Mouse (Mus musculus) urinary bladder, adult 2 months (tissue): ENCODE measurements around the gene 4931406C07Rik. TPM values are rescaled to one million over a fixed set of nuclear protein-coding genes. Genes with fewer than 3 reads are reported as not detected.
"Not testable (repeated sequence)": the region's sequence is repeated elsewhere in the genome, so short reads cannot be mapped to it uniquely, and the experiment has no call there.

Experiments
- DNase-seq: peaks from one replicate; pipeline ENCODE4 v3.0.0; 2022; ENCODE audit warnings: low spot score
- polyA plus RNA-seq: library from polyadenylated mRNA; depleted of rRNA; stranded (reverse); fragments of >200 nt; gene quantifications from 2 replicates; pipeline ENCODE4 v1.2.3, GENCODE M21; 2012; rRNA removed

Gene 4931406C07Rik
- 50.2 and 50.7 TPM in 2 replicates for polyA plus RNA-seq

DNA sequence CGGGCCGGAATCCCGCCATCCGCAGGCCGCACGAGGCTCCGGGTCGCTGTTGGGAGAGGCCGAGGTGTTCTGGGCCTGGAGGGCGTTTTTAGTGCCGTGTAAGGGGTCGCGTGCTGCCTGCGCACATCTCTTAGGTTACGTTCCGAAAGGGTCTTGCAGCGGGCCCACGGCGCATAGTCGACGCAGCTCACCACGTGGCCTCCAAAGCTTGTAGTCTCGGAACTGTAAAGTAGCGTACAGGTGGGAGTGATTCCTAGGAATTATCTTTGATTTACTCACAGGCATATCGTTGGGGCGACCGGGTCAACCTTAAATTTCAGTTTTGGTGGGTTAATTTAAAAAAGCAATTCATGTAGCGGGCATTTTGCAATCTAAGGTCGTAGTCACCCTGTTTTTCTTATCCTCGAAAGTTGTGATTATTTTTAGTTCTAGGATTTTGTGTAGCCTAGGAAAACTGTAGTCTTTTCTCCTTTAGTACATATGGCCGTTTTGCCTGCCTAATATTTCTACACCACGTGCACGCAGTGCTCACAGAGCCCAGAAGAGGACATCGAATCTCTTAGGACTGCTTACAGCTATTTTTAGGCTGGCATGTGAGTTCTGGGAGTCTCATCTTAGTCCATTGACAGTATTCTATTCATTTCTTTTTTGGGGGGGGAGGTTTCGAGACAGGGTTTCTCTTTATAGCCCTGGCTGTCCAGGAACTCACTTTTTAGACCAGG, at the start of gene 4931406C07Rik:
Gene 4931406C07Rik, minus strand, starts transcription at position 51 of the 722 bp plus-strand sequence.
- DNase-seq: no peak

- no peak for DNase-seq
Observed at GRCm38 (mm10) chr9:15349925-15350324, 43.7 kb upstream of the 4931406C07Rik start.

GRCm38 (mm10) chr9:15337776-15338175, 31.5 kb upstream of the 4931406C07Rik start:
- no peak for DNase-seq

DNA sequence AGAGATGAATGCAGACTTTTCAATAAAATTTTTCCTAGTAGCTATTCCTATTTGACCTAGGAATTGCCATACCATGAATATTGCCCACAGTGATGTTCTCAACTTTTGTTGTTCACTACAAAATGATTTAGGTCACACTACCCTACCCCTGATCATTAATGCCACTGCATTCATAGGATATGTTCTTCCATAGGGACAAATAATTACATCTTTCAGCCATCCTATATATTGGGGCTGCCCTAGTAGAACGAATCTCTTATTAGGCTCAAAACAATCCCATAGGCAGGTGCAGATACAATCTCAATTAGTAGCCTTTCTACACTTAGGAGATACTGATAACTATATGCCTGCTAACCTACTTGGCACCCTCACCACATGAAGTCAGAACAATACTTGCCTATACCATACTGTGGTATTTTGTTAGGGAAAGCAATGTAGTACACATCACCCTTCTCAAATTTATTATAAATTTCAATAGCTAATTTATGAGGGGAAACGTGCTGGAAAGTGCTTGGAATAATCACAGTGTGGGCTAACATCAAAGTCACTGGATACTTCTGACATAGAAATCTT, 12.0 kb upstream of the 4931406C07Rik start:
- DNase-seq: no peak

- no peak for DNase-seq
Observed at GRCm38 (mm10) chr9:15317223-15318169, 11.2 kb upstream of the 4931406C07Rik start.

GRCm38 (mm10) chr9:15316296-15316695, 10.0 kb upstream of the 4931406C07Rik start:
- DNase-seq: not testable (repeated sequence)

GRCm38 (mm10) chr9:15314619-15315018, 8.4 kb upstream of the 4931406C07Rik start:
- DNase-seq: no peak

GRCm38 (mm10) chr9:15313633-15314032, 7.4 kb upstream of the 4931406C07Rik start:
- no peak for DNase-seq

DNA sequence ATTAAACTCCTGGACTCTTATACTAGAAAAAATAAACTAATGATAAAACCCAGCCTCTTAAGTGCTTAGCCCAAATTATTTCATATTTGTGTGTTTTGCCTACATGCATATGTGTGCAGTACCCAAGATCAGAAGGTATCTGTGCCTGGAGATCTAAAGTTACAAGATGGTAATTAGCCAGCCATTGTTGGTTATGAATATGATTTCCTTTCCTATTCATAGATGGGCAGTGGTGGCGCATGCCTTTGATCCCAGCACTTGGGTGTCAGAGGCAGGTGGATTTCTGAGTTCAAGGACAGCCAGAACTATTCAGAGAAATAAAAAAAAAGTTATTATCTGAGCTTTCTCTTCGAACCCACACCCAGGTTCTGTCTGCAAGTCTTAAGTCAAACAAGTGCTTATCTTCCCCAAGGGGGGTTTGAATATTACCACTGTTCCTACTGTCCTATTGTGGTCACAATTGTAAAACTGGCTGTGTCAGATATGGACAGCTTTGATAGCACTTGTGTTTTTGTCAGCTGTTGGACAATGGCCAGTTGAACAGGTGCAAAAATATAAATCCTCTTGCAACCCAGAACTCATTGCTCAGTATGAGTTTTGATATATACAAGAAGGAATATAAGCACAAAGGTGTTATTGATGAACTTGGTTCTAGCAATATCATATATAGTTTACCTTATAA, 5.9 kb upstream of the 4931406C07Rik start:
- no peak for DNase-seq

GRCm38 (mm10) chr9:15310179-15310578, 3.9 kb upstream of the 4931406C07Rik start:
- no peak for DNase-seq

GRCm38 (mm10) chr9:15309425-15309824, 3.2 kb upstream of the 4931406C07Rik start:
- no peak for DNase-seq

DNA sequence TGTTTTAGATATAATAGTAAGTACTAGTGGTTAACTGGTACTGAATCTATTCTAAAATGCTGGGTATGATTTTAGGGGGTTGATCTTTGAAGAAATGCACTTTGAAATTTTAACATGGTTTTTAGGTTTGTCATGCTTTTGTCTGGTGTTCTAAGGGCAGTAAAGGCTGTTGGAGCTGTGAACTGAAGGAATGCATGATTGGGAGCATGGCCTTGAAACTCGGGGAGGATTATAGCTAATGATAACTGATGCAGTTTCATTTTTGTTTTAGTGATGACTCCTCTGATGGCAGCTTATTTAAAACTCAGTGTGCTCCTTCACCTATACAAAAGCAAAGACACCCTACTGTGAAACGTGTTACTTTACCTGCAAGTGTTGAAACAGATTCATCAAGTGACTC, 2.0 kb upstream of the 4931406C07Rik start:
- no peak for DNase-seq

GRCm38 (mm10) chr9:15307257-15307656, 1.0 kb upstream of the 4931406C07Rik start:
- DNase-seq: no peak

- peak; percentile 96 for DNase-seq
Observed at GRCm38 (mm10) chr9:15305503-15306397, 498 bp downstream of the 4931406C07Rik start, which contains the start of gene Taf1d. TSS of gene Taf1d (plus strand) at chr9:15306214.

- DNase-seq: no peak
Observed at GRCm38 (mm10) chr9:15302881-15303280, 3.4 kb downstream of the 4931406C07Rik start.

- DNase-seq: not testable (repeated sequence)
Observed at GRCm38 (mm10) chr9:15302006-15302405, 4.2 kb downstream of the 4931406C07Rik start.

DNA sequence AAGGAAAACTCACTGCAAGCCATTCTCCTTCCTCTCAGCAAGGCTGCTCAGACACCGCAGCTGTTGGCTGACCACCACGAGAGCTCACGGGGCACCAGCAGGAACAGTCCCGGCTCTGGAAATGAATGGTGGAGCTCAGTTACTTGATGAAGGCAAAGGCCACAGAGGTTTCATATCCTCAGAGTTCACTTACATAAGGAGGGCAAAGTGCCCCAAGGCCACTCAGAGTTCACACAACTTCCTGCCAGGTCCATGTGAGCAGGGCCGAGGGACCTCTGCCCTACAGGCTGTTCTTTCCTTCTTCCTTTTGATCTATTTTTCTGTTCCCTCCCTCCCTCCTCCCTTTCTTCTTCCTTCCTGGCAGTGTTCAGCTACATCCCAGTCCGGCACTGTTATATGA, 4.8 kb downstream of the 4931406C07Rik start:
- DNase-seq: no peak

DNA sequence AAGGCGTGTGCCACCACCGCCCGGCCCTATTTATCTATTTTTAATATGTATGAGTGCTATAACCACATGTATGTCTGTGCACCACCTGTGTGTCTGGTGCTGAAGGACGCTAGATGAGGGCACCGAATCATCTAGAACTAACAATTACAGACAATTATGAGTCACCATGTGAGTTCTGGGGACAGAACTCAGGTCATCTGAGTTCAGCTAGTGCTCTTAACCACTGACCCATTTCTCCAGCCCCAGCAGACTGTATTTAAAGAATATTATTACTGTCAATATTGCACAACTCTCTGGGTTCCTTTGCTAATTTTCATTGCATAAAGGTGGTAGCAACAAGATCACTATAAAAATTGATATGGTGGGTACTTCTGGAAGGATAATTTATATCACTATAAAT, 6.2 kb downstream of the 4931406C07Rik start:
- DNase-seq: no peak

GRCm38 (mm10) chr9:15298451-15298850, 7.8 kb downstream of the 4931406C07Rik start:
- no peak for DNase-seq

DNA sequence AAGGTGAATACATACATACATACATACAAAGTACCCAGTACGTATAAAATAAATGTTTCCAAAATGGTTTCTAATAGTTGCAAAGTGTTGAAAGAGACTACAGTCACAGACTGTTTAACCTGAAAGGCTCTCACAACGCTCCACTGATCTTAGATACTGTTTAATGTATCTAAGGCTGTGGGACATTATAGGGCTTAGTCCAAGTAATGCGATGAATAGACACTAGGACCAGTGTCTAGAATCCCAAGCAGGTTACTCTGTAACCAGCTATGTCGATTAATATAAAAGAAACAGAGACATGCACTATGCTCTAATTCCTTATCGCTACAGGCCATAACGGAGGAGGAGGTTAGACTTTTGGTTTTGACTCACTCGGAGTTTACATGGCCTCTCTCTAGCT, 9.1 kb downstream of the 4931406C07Rik start:
- no peak for DNase-seq

GRCm38 (mm10) chr9:15289251-15289650, 17.0 kb downstream of the 4931406C07Rik start:
- no peak for DNase-seq
